ENCODE assay signal across 8 mouse cellular contexts in genomic region chr4:134449595-134450391, GRCm38 (mm10). TPM values are rescaled to one million over a fixed set of nuclear protein-coding genes. Genes with fewer than 3 reads are reported as not detected.
DNase-seq lines count a peak whose midpoint lies in the region; ATAC-seq and TF ChIP-seq lines count a peak whose summit lies in the region.

No protein-coding gene starts in this region.

- H3K27me3 ChIP-seq in heart, embryonic 10.5 days (ENCODE audit: insufficient read depth, poor library complexity, severe bottlenecking): peaks cover 60% of the 10 kb centered on the region
- peaks cover 24% of the 10 kb centered on the region for H3K27me3 ChIP-seq in heart, embryonic 11.5 days (ENCODE audit: control insufficient read depth, insufficient read depth, low read length)
- no peaks in the 10 kb centered on the region for H3K27me3 ChIP-seq in forebrain, postnatal 0 days (ENCODE audit: insufficient read depth, low read length)
- peaks cover 6% of the 10 kb centered on the region; the same call in 1 of the 2 replicates for H3K27me3 ChIP-seq in midbrain, embryonic 13.5 days
- no peaks in the 10 kb centered on the region for H3K27me3 ChIP-seq in thymus, adult 2 months (ENCODE audit: control insufficient read depth, insufficient read depth, low read length)

- no peak overlapping the region for H3K27ac ChIP-seq in heart, embryonic 10.5 days
- H3K27ac ChIP-seq in heart, embryonic 11.5 days (ENCODE audit: low read depth, low read length): no peak overlapping the region
- peak overlapping the region; percentile 83 for H3K27ac ChIP-seq in forebrain, postnatal 0 days (ENCODE audit: low read depth, low read length)
- peak overlapping the region; percentile 98 for H3K27ac ChIP-seq in midbrain, embryonic 13.5 days
- no peak overlapping the region for H3K27ac ChIP-seq in thymus, adult 2 months (ENCODE audit: control insufficient read depth, insufficient read depth, low read length)

- DNase-seq in heart, embryonic 10.5 days (ENCODE audit: low spot score): no peak
- peak; percentile 81 for DNase-seq in forebrain, postnatal 0 days
- DNase-seq in thymus, adult 2 months: no peak
- DNase-seq in yolk sac, embryonic 10.5 days (ENCODE audit: low spot score): no peak

- H3K4me1 ChIP-seq in heart, embryonic 10.5 days: peaks cover 59% of the 10 kb centered on the region
- peaks cover 19% of the 10 kb centered on the region for H3K4me1 ChIP-seq in heart, embryonic 11.5 days (ENCODE audit: control insufficient read depth, insufficient read depth, low read length)
- H3K4me1 ChIP-seq in forebrain, postnatal 0 days (ENCODE audit: insufficient read depth): peaks cover 41% of the 10 kb centered on the region
- peaks cover 66% of the 10 kb centered on the region for H3K4me1 ChIP-seq in midbrain, embryonic 13.5 days (replicated peaks)
- peaks cover 32% of the 10 kb centered on the region for H3K4me1 ChIP-seq in thymus, adult 2 months (replicated peaks; ENCODE audit: control insufficient read depth, insufficient read depth, low read length)

- H3K9me3 ChIP-seq in heart, embryonic 10.5 days: no peaks in the 10 kb centered on the region
- no peaks in the 10 kb centered on the region for H3K9me3 ChIP-seq in heart, embryonic 11.5 days (replicated peaks; ENCODE audit: control insufficient read depth, low read length)
- H3K9me3 ChIP-seq in forebrain, postnatal 0 days (ENCODE audit: low read length): no peaks in the 10 kb centered on the region
- H3K9me3 ChIP-seq in midbrain, embryonic 13.5 days: no peaks in the 10 kb centered on the region

- no peak for TF ChIP-seq POLR2A in thymus, adult 2 months (IDR thresholded peaks at IDR 0.05; ENCODE audit: control insufficient read depth, extremely low read depth, insufficient read depth, low read length, poor library complexity)

- H3K9ac ChIP-seq in heart, embryonic 11.5 days (ENCODE audit: low read depth, low read length): no peak overlapping the region
- peak overlapping the region; percentile 47 for H3K9ac ChIP-seq in forebrain, postnatal 0 days
- H3K9ac ChIP-seq in midbrain, embryonic 13.5 days (replicated peaks): peak overlapping the region; percentile 46

- no peak overlapping the region for H3K4me2 ChIP-seq in heart, embryonic 11.5 days
- peak overlapping the region; percentile 31; the same call in 1 of the 2 replicates for H3K4me2 ChIP-seq in forebrain, postnatal 0 days (ENCODE audit: low read depth)
- peak overlapping the region; percentile 29 for H3K4me2 ChIP-seq in midbrain, embryonic 13.5 days (replicated peaks)

- no peak for TF ChIP-seq CTCF in forebrain, postnatal 0 days (IDR thresholded peaks at IDR 0.05; ENCODE audit: low read depth)
- TF ChIP-seq CTCF in thymus, adult 2 months (IDR thresholded peaks at IDR 0.05; ENCODE audit: borderline replicate concordance, control insufficient read depth, extremely low read depth, insufficient read depth, low read length, poor library complexity): no peak

- H3K36me3 ChIP-seq in heart, embryonic 10.5 days: no peaks in the 10 kb centered on the region
- H3K36me3 ChIP-seq in heart, embryonic 11.5 days (ENCODE audit: control insufficient read depth, insufficient read depth, low read length): no peaks in the 10 kb centered on the region
- no peaks in the 10 kb centered on the region for H3K36me3 ChIP-seq in forebrain, postnatal 0 days (ENCODE audit: insufficient read depth)
- no peaks in the 10 kb centered on the region for H3K36me3 ChIP-seq in midbrain, embryonic 13.5 days
- H3K36me3 ChIP-seq in thymus, adult 2 months (ENCODE audit: control insufficient read depth, insufficient read depth, low read length): no peaks in the 10 kb centered on the region

- WGBS in heart, embryonic 10.5 days: 42% methylated on average over 13 of the region's 13 CpGs
- 34% methylated on average over 13 of the region's 13 CpGs for WGBS in heart, embryonic 11.5 days (ENCODE audit: insufficient replicate concordance)
- 16% methylated on average over 13 of the region's 13 CpGs for WGBS in forebrain, postnatal 0 days
- WGBS in midbrain, embryonic 13.5 days: 16% methylated on average over 13 of the region's 13 CpGs
- WGBS in thymus, adult 2 months: 87% methylated on average over 13 of the region's 13 CpGs

- H3K4me3 ChIP-seq in heart, embryonic 10.5 days: 0 out of 2 replicates have a peak overlapping the region, but pooled peaks have one; percentile 8
- H3K4me3 ChIP-seq in heart, embryonic 11.5 days (ENCODE audit: low read depth, low read length): no peak overlapping the region
- no peak overlapping the region for H3K4me3 ChIP-seq in forebrain, postnatal 0 days (ENCODE audit: low read depth, low read length)
- no peak overlapping the region for H3K4me3 ChIP-seq in midbrain, embryonic 13.5 days (replicated peaks)
- no peak overlapping the region for H3K4me3 ChIP-seq in thymus, adult 2 months (ENCODE audit: control insufficient read depth, insufficient read depth, low read length)

- ATAC-seq in heart, embryonic 11.5 days (replicated peaks; ENCODE audit: insufficient number of reproducible peaks, low FRiP score, low TSS enrichment): no peak
- ATAC-seq in cerebellum, adult (ENCODE audit: insufficient number of reproducible peaks, low FRiP score, low TSS enrichment): peak; percentile 59; the same call in 1 of the 2 replicates
- peak; percentile 65; the same call in 1 of the 2 replicates for ATAC-seq in forebrain, postnatal 0 days
- ATAC-seq in midbrain, embryonic 13.5 days: peak; percentile 82
- no peak for ATAC-seq in granulocyte monocyte progenitor cell, adult 5-6 weeks (replicated peaks; ENCODE audit: poor library complexity, severe bottlenecking)

RNA-seq across cellular contexts. Expression of gene Stmn1, which starts 18.3 kb away (rescaled TPM):
- polyA plus RNA-seq in heart, embryonic 10.5 days (2016; fragmentation: Nextera tagmentation; extraction: Ambion mirVana): 838 and 1,170 TPM in 2 replicates
- polyA plus RNA-seq in heart, embryonic 11.5 days (2014; fragmentation: Nextera tagmentation; extraction: Ambion mirVana): 962 and 991 TPM in 2 replicates
- 2,537 and 3,460 TPM in 2 replicates for total RNA-seq in forebrain, postnatal 0 days (2014; rRNA removed)
- 7,274 and 8,446 TPM in 2 replicates for polyA plus RNA-seq in forebrain, postnatal 0 days (2015; fragmentation: Nextera tagmentation; extraction: Ambion mirVana)
- polyA plus RNA-seq in midbrain, embryonic 13.5 days (2015; fragmentation: Nextera tagmentation; extraction: Ambion mirVana): 7,568 and 8,132 TPM in 2 replicates
- 878 and 904 TPM in 2 replicates for total RNA-seq in granulocyte monocyte progenitor cell, adult 5-6 weeks (2014; fragmentation: Nextera tagmentation)
- total RNA-seq in granulocyte monocyte progenitor cell, adult 5-6 weeks (2017): 966 and 982 TPM in 2 replicates
- polyA plus RNA-seq in thymus, adult 2 months (2012; rRNA removed): 134 and 274 TPM in 2 replicates

RNA-seq across cellular contexts. Expression of gene Paqr7, which starts 46.7 kb away (rescaled TPM):
- 7.8 and 14.5 TPM in 2 replicates for polyA plus RNA-seq in heart, embryonic 10.5 days (2016; fragmentation: Nextera tagmentation; extraction: Ambion mirVana)
- 4.2 and 4.8 TPM in 2 replicates for polyA plus RNA-seq in heart, embryonic 11.5 days (2014; fragmentation: Nextera tagmentation; extraction: Ambion mirVana)
- total RNA-seq in forebrain, postnatal 0 days (2014; rRNA removed): 33.9 and 36.6 TPM in 2 replicates
- 21.3 and 28.1 TPM in 2 replicates for polyA plus RNA-seq in forebrain, postnatal 0 days (2015; fragmentation: Nextera tagmentation; extraction: Ambion mirVana)
- polyA plus RNA-seq in midbrain, embryonic 13.5 days (2015; fragmentation: Nextera tagmentation; extraction: Ambion mirVana): 10.8 and 12.8 TPM in 2 replicates
- total RNA-seq in granulocyte monocyte progenitor cell, adult 5-6 weeks (2014; fragmentation: Nextera tagmentation): 11.2 and 12.9 TPM in 2 replicates
- 9.5 and 12.8 TPM in 2 replicates for total RNA-seq in granulocyte monocyte progenitor cell, adult 5-6 weeks (2017)
- polyA plus RNA-seq in thymus, adult 2 months (2012; rRNA removed): 47.6 and 52.0 TPM in 2 replicates

RNA-seq across cellular contexts. Expression of gene Pafah2, which starts 53.7 kb away (rescaled TPM):
- 8.0 and 9.6 TPM in 2 replicates for polyA plus RNA-seq in heart, embryonic 10.5 days (2016; fragmentation: Nextera tagmentation; extraction: Ambion mirVana)
- polyA plus RNA-seq in heart, embryonic 11.5 days (2014; fragmentation: Nextera tagmentation; extraction: Ambion mirVana): 11.7 and 11.8 TPM in 2 replicates
- 11.1 and 18.0 TPM in 2 replicates for total RNA-seq in forebrain, postnatal 0 days (2014; rRNA removed)
- polyA plus RNA-seq in forebrain, postnatal 0 days (2015; fragmentation: Nextera tagmentation; extraction: Ambion mirVana): 6.4 and 7.6 TPM in 2 replicates
- 6.4 and 6.6 TPM in 2 replicates for polyA plus RNA-seq in midbrain, embryonic 13.5 days (2015; fragmentation: Nextera tagmentation; extraction: Ambion mirVana)
- 10.5 and 22.1 TPM in 2 replicates for total RNA-seq in granulocyte monocyte progenitor cell, adult 5-6 weeks (2014; fragmentation: Nextera tagmentation)
- 10.4 and 10.6 TPM in 2 replicates for total RNA-seq in granulocyte monocyte progenitor cell, adult 5-6 weeks (2017)
- 12.2 and 12.3 TPM in 2 replicates for polyA plus RNA-seq in thymus, adult 2 months (2012; rRNA removed)

Comparison
In these comparisons a context has a peak if more than half of its experiments do, and no peak if none do; other contexts are left out.
1. H3K27ac ChIP-seq: peak in forebrain, postnatal 0 days (single experiment) and midbrain, embryonic 13.5 days (single experiment); none in heart, embryonic 10.5 days (single experiment), heart, embryonic 11.5 days (single experiment) and thymus, adult 2 months (single experiment).
2. ATAC-seq: peak in cerebellum, adult (single experiment), forebrain, postnatal 0 days (single experiment) and midbrain, embryonic 13.5 days (single experiment); none in heart, embryonic 11.5 days (single experiment) and granulocyte monocyte progenitor cell, adult 5-6 weeks (single experiment).